Mouse (Mus musculus): ENCODE results near the gene Cldn6. TPM values are rescaled to one million over a fixed set of nuclear protein-coding genes. Genes with fewer than 3 reads are reported as not detected.

The Cldn6 gene
- total RNA-seq, 2 experiments from 2014 or later, result not detected

DNA sequence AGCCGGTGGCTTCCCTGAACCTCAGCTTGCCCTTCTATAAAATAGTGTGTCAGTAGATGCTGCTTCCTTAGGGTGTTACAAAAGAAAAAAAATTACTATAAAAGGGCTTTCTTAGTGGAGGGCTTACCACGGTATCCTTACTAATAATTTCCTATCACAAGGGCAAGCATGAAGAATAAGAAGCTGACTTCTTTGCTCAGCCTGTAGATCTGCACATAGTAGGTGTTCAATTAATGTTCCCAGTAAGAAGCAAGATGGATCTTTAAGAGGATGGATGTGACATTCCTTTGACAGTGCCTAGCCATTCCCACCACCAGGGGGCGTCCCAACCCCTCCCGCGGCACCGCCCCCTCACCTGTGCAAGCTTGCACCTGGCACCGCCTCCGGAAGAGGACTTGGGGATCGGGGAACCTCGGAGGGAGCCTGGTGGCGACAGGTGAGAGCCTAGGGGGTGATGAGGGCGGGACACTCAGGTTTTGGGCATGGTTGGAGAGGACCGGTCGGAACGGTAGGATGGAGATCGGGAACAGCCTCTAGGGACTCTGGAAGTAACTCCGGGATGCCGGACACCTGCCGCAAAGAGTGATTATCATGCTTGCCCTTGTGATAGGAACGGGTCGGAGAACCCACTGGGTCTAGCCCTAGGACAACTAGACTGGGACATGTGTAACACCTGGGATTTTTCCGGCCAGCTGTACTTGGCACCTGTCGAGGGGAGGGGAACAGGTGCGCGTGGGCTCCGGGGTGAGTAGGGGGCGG is 18.8 kb upstream of the Cldn6 start, which contains the start of gene Bicdl2:
Bicdl2 (plus strand) TSS at position 390 of the 759 bp plus-strand sequence.
- peak; percentile 65 for TF ChIP-seq CTCF (IDR thresholded peaks at IDR 0.05)
- no peak within 1 kb of the TSS for H3K4me3 ChIP-seq
- H3K27ac ChIP-seq, result no peak within 1 kb of the TSS
- intact Hi-C loops (cut with DNase I), result loop anchor here (2.0 kb wide), 1 partner anchor 47 kb away; no protein-coding TSS in a partner anchor
- DNase-seq (ENCODE audit: extremely low spot score in 1 of 2, low spot score in 2 of 2), result no peak

DNA sequence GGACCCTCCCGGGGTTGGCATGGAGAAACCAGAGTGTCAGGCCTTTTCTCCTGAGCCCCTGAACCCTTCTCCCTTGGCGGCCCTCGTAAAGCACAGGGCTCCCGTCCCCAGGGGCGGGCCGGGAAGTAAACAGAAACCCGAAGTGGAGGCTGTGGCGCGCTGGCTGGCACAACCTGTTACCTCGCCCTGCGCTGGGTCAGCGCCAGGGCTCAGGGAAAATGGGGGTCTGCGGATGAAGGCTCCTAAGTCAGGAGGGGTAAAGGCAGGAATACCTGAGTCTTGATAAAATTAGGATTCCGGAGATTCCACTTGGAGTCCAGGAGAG is 18.2 kb upstream of the Cldn6 start:
- no peak for TF ChIP-seq CTCF (IDR thresholded peaks at IDR 0.05)
- Histone ChIP-seq H3K27ac (no peak overlapping the region), H3K4me3 (no peak overlapping the region)
- intact Hi-C loops (cut with DNase I), result loop anchor here (2.0 kb wide), 1 partner anchor 46 kb away; no protein-coding TSS in a partner anchor
- no peak for DNase-seq (ENCODE audit: extremely low spot score in 1 of 2, low spot score in 2 of 2)

GRCm38 (mm10) chr17:23661526-23661925 is 17.5 kb upstream of the Cldn6 start:
- TF ChIP-seq CTCF (IDR thresholded peaks at IDR 0.05), result peak; percentile 45
- no peak for DNase-seq (ENCODE audit: extremely low spot score in 1 of 2, low spot score in 2 of 2)
- Histone ChIP-seq H3K27ac (no peak overlapping the region), H3K4me3 (no peak overlapping the region)
- intact Hi-C loops (cut with DNase I), result loop anchor here (2.0 kb wide), 1 partner anchor 45 kb away; no protein-coding TSS in a partner anchor

DNA sequence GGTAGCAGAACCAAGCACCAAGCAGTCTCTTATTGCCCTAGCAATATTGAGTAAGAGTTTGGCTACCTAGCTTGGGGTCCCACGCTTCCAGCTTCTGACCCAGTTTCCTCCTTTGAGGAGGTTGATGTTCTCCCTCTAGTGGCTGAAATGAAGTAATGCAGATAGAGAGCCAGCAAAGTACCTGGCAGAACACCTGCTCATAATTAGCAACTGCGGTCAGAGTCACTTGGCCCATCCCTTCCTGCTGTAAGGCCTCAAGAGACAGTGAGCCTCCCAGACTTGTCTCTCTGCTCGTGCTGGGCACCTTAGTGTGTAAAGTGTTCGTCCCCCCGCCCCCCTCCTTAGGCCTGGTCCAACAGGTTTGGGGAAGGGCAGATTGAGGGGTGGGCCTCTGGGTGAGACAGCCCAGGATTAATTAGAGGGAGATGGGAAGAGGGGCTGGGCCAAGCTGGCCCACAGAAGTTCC is 14.5 kb upstream of the Cldn6 start:
- peak; percentile 80 for TF ChIP-seq CTCF (IDR thresholded peaks at IDR 0.05)
- intact Hi-C loops (cut with DNase I), result no loop called here
- no peak overlapping the region for H3K27ac ChIP-seq
- H3K4me3 ChIP-seq, result no peak overlapping the region
- DNase-seq (ENCODE audit: extremely low spot score in 1 of 2, low spot score in 2 of 2), result no peak

GRCm38 (mm10) chr17:23665511-23665910 is 13.5 kb upstream of the Cldn6 start:
- H3K27ac ChIP-seq, result no peak overlapping the region
- no peak for TF ChIP-seq CTCF (IDR thresholded peaks at IDR 0.05)
- no peak overlapping the region for H3K4me3 ChIP-seq
- intact Hi-C loops (cut with DNase I), result no loop called here
- no peak for DNase-seq (ENCODE audit: extremely low spot score in 1 of 2, low spot score in 2 of 2)

DNA sequence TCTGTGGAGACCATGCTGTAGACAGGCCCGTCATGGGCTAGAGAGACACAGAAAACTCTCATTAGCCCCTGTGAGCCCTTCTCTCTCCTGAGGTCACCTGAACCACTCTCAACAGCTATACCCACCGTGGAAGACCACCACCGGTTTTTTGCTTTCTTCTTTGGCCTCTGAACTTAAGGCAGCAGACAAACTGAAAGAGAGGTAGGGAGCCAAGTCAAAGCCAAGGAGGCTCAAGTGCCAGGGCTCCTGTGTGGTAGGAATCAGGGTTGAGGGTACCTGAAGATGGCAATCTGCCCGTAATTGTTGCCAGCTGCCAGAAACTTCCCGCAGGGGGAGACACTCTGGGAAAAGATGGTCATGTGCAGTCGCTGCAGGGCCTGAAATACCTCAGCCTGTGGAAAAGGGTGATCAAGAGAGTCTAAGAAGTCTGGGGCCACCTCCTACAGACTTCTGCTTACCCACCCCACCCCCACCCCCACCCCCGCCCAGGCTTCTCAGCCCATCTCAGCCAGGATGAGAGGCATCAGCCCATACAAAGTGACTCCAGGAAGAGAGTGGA is 8.5 kb upstream of the Cldn6 start:
- no peak overlapping the region for H3K27ac ChIP-seq
- intact Hi-C loops (cut with DNase I), result loop anchor here (5.0 kb wide), 1 partner anchor 118 kb away; no protein-coding TSS in a partner anchor
- DNase-seq (ENCODE audit: extremely low spot score in 1 of 2, low spot score in 2 of 2), result no peak
- no peak overlapping the region for H3K4me3 ChIP-seq
- no peak for TF ChIP-seq CTCF (IDR thresholded peaks at IDR 0.05)

- H3K4me3 ChIP-seq, result no peak overlapping the region
- H3K27ac ChIP-seq, result no peak overlapping the region
- no peak for DNase-seq (ENCODE audit: extremely low spot score in 1 of 2, low spot score in 2 of 2)
- intact Hi-C loops (cut with DNase I), result loop anchor here (5.0 kb wide), 1 partner anchor 119 kb away; no protein-coding TSS in a partner anchor
- no peak for TF ChIP-seq CTCF (IDR thresholded peaks at IDR 0.05)
Observed at GRCm38 (mm10) chr17:23671519-23671918, 7.5 kb upstream of the Cldn6 start.

GRCm38 (mm10) chr17:23672761-23673160 is 6.3 kb upstream of the Cldn6 start:
- no peak for TF ChIP-seq CTCF (IDR thresholded peaks at IDR 0.05)
- no peak overlapping the region for H3K27ac ChIP-seq
- DNase-seq (ENCODE audit: extremely low spot score in 1 of 2, low spot score in 2 of 2), result no peak
- H3K4me3 ChIP-seq, result peak overlapping the region; percentile 75
- intact Hi-C loops (cut with DNase I), result loop anchor here (1.0 to 5.0 kb wide), 2 partner anchors 28 to 120 kb away; no protein-coding TSS in a partner anchor

- Histone ChIP-seq H3K4me3 (peak within 1 kb of the TSS; percentile 75), H3K27ac (peak within 1 kb of the TSS; percentile 99)
- intact Hi-C loops (cut with DNase I), result loop anchor here (1.0 to 5.0 kb wide), 2 partner anchors 27 to 121 kb away; no protein-coding TSS in a partner anchor
- TF ChIP-seq CTCF (IDR thresholded peaks at IDR 0.05), result no peak
- DNase-seq (ENCODE audit: extremely low spot score in 1 of 2, low spot score in 2 of 2), result peak; percentile 90 to 93
Observed at GRCm38 (mm10) chr17:23673424-23674073, 5.5 kb upstream of the Cldn6 start, which contains the start of the genes Hcfc1r1 and Thoc6. Hcfc1r1 (plus strand) TSS chr17:23673596. Thoc6 (minus strand) TSS chr17:23673882.

- no peak for TF ChIP-seq CTCF (IDR thresholded peaks at IDR 0.05)
- peak overlapping the region; percentile 75 for H3K4me3 ChIP-seq
- intact Hi-C loops (cut with DNase I), result loop anchor here (5.0 kb wide), 1 partner anchor 122 kb away; no protein-coding TSS in a partner anchor
- H3K27ac ChIP-seq, result peak overlapping the region; percentile 99
- no peak for DNase-seq (ENCODE audit: extremely low spot score in 1 of 2, low spot score in 2 of 2)
Observed at GRCm38 (mm10) chr17:23674271-23674952, 4.6 kb upstream of the Cldn6 start.

DNA sequence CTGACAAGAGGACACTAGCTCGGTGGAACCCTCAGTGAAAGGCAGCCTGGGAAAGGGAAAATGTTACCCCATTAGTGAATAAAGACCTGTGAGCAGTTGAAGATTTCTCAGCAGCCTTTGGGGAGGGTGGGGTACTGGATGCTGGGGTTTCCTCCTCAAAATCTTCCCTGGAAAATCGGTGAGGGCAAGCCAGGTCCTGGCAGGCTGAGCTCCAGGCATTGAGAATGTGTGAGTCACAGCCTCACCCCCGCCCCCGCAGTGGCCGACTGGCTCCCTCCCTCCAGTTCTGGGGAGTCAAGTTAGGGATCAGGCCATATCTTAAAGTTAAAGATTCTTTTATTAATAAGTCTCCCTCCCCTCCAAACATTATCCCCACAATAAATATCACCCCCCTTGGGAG is 3.9 kb upstream of the Cldn6 start:
- no peak for TF ChIP-seq CTCF (IDR thresholded peaks at IDR 0.05)
- Histone ChIP-seq H3K4me3 (peak overlapping the region; percentile 75), H3K27ac (peak overlapping the region; percentile 99)
- intact Hi-C loops (cut with DNase I), result no loop called here
- DNase-seq (ENCODE audit: extremely low spot score in 1 of 2, low spot score in 2 of 2), result peak; percentile 38 to 40
